Mouse (Mus musculus) hindbrain, embryonic 14.5 days (tissue): ENCODE measurements around the gene Zfp91. TPM values are rescaled to one million over a fixed set of nuclear protein-coding genes. Genes with fewer than 3 reads are reported as not detected.

Experiments used
- ATAC-seq: fragments of 200-750 bp; cut with Nextera tagmentation; 2 replicates; pipeline ENCODE4 v1.8.0; 2017; ENCODE audit warnings: moderate number of reproducible peaks, mild to moderate bottlenecking, moderate TSS enrichment, moderate library complexity; ENCODE audit not compliant: low FRiP score
- DNase-seq: peaks from one replicate; pipeline ENCODE4 v3.0.0-alpha.2; 2015; ENCODE audit warnings: low spot score
- H3K27ac ChIP-seq: fragments of 300-500 bp; sonication (generic); 2 replicates; pipeline ENCODE4 v1.5.1; 2014; ENCODE audit warnings: mild to moderate bottlenecking, moderate library complexity
- H3K27me3 ChIP-seq: fragments of 300-500 bp; sonication (generic); 2 replicates; pipeline ENCODE4 v1.6.1; 2014; ENCODE audit warnings: mild to moderate bottlenecking, low read length, mixed read lengths; ENCODE audit not compliant: control insufficient read depth, insufficient read depth
- H3K36me3 ChIP-seq: fragments of 300-500 bp; sonication (generic); replicated peaks from 2 replicates; pipeline ENCODE4 v1.6.1; 2014; ENCODE audit not compliant: control insufficient read depth, insufficient read depth
- H3K4me1 ChIP-seq: fragments of 300-500 bp; sonication (generic); replicated peaks from 2 replicates; pipeline ENCODE4 v1.6.1; 2014; ENCODE audit warnings: antibody characterized with exemption, low read length, mixed read lengths; ENCODE audit not compliant: control insufficient read depth, insufficient read depth
- H3K4me2 ChIP-seq: fragments of 300-500 bp; sonication (generic); replicated peaks from 2 replicates; pipeline ENCODE4 v1.6.1; 2014; ENCODE audit warnings: mild to moderate bottlenecking, moderate library complexity
- H3K4me3 ChIP-seq: fragments of 300-500 bp; sonication (generic); replicated peaks from 2 replicates; pipeline ENCODE4 v1.5.1; 2014; ENCODE audit warnings: mild to moderate bottlenecking, low read length
- H3K9ac ChIP-seq: fragments of 300-500 bp; sonication (generic); 2 replicates; pipeline ENCODE4 v1.6.1; 2014
- H3K9me3 ChIP-seq: fragments of 300-500 bp; sonication (generic); 2 replicates; pipeline ENCODE4 v1.6.1; 2016; ENCODE audit warnings: low read length; ENCODE audit not compliant: control insufficient read depth
- WGBS: fragments of 180-500 bp; shearing (Covaris S2); extraction: QIAGEN DNeasy Blood & Tissue Kit; methylation state at CpG from one replicate; pipeline ENCODE4 v1.1.7; 2014; 5-methylcytosine and 5-hydroxymethylcytosine counted together
- polyA plus RNA-seq: library from polyadenylated mRNA; unstranded; fragments of >200 nt; fragmentation: Nextera tagmentation; extraction: Ambion mirVana; gene quantifications from 2 replicates; pipeline ENCODE4 v1.2.1, GENCODE M21; 2014

Gene Zfp91
- polyA plus RNA-seq, 1 experiment from 2014 or later: 8.5 TPM

DNA sequence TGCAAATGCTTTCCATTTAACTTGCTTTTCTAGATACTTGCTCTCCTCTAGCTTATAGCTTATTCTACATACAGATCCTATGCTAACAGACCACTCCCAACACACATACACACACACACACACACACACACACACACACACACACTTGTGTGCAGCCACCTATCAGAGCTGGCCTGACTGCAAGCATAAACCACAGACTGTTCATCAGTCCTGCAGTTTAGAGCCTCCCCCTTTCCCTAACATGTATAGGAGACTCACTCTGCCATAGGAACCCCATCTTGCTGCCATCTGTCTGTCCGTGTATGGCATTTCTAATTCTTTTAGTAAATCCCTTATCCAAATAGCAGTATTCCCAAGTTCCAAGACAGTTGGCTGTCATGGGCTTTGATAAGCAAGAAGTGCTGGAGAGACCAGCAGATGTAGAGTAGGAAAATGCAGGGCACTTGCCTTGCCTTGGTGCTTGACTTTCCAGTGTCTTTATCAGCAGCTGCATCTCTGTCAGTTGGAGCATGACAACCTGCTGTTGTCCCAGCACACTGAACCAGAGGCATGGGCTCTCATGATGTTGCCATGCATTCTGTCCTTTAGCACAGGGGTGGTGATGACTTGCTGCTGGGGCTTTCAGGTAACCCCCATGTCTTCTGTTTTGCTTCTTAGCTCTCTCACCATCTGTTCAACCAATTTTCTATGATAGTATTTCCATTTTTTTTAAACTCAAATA, 16.9 kb upstream of the Zfp91 start:
- H3K4me3 ChIP-seq: no peak overlapping the region
- H3K36me3 ChIP-seq: no peaks in the 10 kb centered on the region
- WGBS: 58% methylated on average over 1 of the region's 1 CpGs
- ATAC-seq (no peak), DNase-seq (no peak)
- H3K4me2 ChIP-seq: no peak overlapping the region
- H3K9me3 ChIP-seq: no peaks in the 10 kb centered on the region
- no peaks in the 10 kb centered on the region for H3K27me3 ChIP-seq
- H3K9ac ChIP-seq: no peak overlapping the region
- no peak overlapping the region for H3K27ac ChIP-seq
- no peaks in the 10 kb centered on the region for H3K4me1 ChIP-seq

DNA sequence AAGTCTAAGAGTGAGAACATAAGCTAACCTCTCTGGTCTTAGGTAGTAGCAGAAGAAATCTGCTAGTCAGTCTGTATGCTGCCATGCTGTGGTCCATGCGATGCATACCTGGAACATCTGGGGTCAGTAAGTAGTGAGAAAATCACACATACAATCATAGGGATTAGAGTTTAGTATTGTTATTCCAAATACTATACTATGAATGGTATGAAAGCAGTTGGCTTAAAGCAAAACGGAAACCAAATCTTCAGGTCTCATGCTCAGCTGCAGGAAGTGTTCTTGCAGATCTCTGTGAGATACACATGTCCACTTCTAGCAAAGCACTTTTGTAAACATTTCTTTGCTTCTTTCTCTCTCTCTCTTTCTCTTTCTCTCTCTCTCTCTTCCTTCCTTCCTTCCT, 10.3 kb upstream of the Zfp91 start:
- Histone ChIP-seq H3K27ac (no peak overlapping the region), H3K27me3 (no peaks in the 10 kb centered on the region), H3K4me2 (no peak overlapping the region), H3K4me3 (no peak overlapping the region), H3K9ac (no peak overlapping the region), H3K4me1 (no peaks in the 10 kb centered on the region), H3K9me3 (no peaks in the 10 kb centered on the region), H3K36me3 (no peaks in the 10 kb centered on the region)
- ATAC-seq: no peak
- 73% methylated on average over 2 of the region's 2 CpGs for WGBS
- no peak for DNase-seq

DNA sequence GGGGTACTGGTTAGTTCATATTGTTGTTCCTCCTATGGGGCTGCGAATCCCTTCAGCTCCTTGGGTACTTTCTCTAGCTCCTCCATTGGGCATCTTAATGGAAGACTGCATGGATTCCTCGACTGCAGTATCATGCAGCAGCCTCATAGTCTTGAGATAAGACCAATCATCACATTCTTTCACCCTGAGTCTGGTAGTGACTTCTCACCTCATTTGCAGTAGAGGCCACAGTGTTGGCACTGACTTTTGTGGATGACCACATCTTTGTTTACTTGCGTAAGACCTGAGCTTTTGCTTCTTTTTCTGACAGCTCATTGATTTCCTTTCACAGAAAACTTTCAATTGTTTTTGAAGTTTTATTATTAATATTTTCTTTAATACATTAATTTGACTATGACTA, 9.8 kb upstream of the Zfp91 start:
- Histone ChIP-seq H3K36me3 (no peaks in the 10 kb centered on the region), H3K9ac (no peak overlapping the region), H3K27me3 (no peaks in the 10 kb centered on the region), H3K27ac (no peak overlapping the region), H3K4me3 (no peak overlapping the region), H3K4me1 (no peaks in the 10 kb centered on the region), H3K9me3 (no peaks in the 10 kb centered on the region), H3K4me2 (no peak overlapping the region)
- WGBS: 93% methylated on average over 3 of the region's 3 CpGs
- ATAC-seq (no peak), DNase-seq (no peak)

DNA sequence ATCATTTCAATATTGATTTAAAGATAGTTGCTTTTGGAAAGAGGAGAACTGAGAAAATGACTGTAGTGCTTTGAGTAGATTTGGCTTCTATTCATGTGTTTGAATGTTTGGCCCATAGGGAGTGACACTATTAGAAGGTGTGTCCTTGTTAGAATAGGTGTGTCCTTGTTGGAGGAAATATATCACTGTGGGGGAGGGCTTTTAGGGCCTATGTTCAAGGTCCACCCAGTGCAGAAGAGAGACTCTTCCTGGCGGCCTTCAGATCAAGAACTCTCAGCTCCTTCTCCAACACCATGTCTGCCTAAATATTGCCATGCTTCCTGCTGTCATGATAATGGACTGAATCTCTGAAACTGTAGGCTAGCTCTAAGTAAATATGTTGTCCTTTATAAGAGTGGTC, 8.3 kb upstream of the Zfp91 start:
- Histone ChIP-seq H3K9ac (no peak overlapping the region), H3K9me3 (no peaks in the 10 kb centered on the region), H3K27ac (no peak overlapping the region), H3K27me3 (no peaks in the 10 kb centered on the region), H3K36me3 (no peaks in the 10 kb centered on the region), H3K4me2 (no peak overlapping the region), H3K4me3 (no peak overlapping the region), H3K4me1 (no peaks in the 10 kb centered on the region)
- DNase-seq (no peak), ATAC-seq (no peak)
- 88% methylated on average over 1 of the region's 1 CpGs for WGBS

DNA sequence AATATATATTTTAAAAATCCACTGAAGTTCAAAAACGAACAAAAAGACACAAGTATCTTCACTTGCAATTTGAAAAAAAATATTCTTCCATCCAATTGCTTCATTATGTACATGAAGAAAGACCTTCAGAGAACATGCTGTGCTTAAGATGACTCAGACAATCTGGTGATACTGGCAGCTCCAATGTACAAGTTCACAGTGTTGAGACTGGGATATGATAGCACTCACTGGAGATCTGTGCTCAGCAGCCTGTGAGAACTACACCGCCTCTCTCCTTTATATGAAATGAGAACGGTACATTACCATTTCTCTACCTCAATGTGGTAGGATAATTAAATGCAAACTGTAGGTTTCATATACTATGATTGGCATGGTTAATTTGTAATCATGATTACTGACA, 6.9 kb upstream of the Zfp91 start:
- DNase-seq (no peak), ATAC-seq (no peak)
- no peaks in the 10 kb centered on the region for H3K36me3 ChIP-seq
- no peaks in the 10 kb centered on the region for H3K9me3 ChIP-seq
- no peaks in the 10 kb centered on the region for H3K4me1 ChIP-seq
- WGBS: 89% methylated on average over 3 of the region's 3 CpGs
- no peak overlapping the region for H3K4me3 ChIP-seq
- H3K27ac ChIP-seq: no peak overlapping the region
- no peaks in the 10 kb centered on the region for H3K27me3 ChIP-seq
- no peak overlapping the region for H3K4me2 ChIP-seq
- H3K9ac ChIP-seq: no peak overlapping the region

DNA sequence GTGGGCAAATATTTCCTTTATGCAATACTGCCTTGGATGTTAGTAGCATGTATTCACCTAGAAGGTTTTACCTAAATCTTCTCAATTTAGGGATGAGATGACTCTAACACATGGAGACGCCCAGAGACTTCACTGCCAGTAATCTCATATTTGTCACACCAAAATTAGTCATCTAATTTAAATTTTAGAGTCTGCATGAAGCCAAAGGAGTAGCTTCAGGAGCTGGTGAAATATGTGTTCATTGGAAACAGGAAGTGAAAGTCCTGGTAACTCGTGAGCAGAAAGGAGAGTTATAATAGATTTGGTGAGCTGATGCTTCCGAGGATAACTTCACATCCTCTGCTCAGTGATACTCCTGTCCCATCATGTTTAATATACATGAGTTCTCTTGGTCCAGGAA, 5.1 kb upstream of the Zfp91 start:
- no peaks in the 10 kb centered on the region for H3K36me3 ChIP-seq
- H3K4me1 ChIP-seq: no peaks in the 10 kb centered on the region
- no peak for DNase-seq
- no peak overlapping the region for H3K27ac ChIP-seq
- no peak overlapping the region for H3K4me2 ChIP-seq
- H3K9ac ChIP-seq: no peak overlapping the region
- H3K4me3 ChIP-seq: no peak overlapping the region
- WGBS: 83% methylated on average over 3 of the region's 3 CpGs
- no peaks in the 10 kb centered on the region for H3K27me3 ChIP-seq
- H3K9me3 ChIP-seq: no peaks in the 10 kb centered on the region
- ATAC-seq: no peak

DNA sequence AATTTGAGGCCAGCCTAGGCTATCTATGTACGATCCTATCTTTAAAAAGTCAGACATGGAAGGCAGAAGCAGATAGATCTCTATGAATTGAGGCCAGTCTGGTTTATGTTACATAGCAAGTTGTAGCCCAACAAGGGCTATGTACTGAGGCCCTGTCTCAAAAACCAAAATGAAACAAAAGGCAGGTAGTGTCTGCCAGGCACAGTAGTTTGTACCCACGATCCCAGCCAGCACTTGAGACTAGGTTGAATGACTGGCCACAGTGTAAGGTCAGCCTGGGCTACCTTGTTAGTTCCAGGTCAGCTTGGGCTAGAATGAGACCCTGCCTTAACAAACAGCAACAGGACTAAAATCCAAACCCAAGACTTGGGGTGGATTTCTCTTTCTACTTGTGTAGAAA, 4.7 kb upstream of the Zfp91 start:
- H3K4me2 ChIP-seq: no peak overlapping the region
- no peaks in the 10 kb centered on the region for H3K9me3 ChIP-seq
- ATAC-seq: no peak
- H3K36me3 ChIP-seq: no peaks in the 10 kb centered on the region
- 79% methylated on average over 2 of the region's 2 CpGs for WGBS
- no peak overlapping the region for H3K4me3 ChIP-seq
- H3K9ac ChIP-seq: no peak overlapping the region
- no peaks in the 10 kb centered on the region for H3K4me1 ChIP-seq
- H3K27ac ChIP-seq: no peak overlapping the region
- H3K27me3 ChIP-seq: no peaks in the 10 kb centered on the region
- no peak for DNase-seq

DNA sequence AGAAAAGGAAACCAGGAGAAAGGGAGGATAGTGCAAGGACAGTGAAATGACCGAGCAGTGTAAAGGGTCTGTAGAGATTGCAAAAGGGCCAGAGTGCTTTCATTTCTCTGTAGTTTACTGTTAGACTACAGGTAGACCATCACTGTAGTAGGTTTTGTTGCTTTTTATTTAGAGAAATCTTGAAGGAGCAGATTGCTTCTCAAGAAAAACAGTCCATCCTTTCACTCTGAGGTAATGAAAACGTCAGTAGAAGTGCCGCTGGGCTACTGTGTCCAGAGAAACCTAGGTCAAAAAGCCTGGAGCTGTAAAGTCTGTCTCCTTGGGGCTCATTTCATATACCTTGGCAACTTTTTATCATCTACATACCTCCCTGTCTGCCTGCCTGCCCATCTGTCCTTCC, 3.2 kb upstream of the Zfp91 start:
- 90% methylated on average over 3 of the region's 3 CpGs for WGBS
- Histone ChIP-seq H3K36me3 (no peaks in the 10 kb centered on the region), H3K27me3 (no peaks in the 10 kb centered on the region), H3K27ac (no peak overlapping the region), H3K4me1 (peaks cover under 1% of the 10 kb centered on the region; the same call in 1 of the 2 replicates), H3K4me3 (no peak overlapping the region), H3K9ac (no peak overlapping the region), H3K4me2 (no peak overlapping the region), H3K9me3 (no peaks in the 10 kb centered on the region)
- DNase-seq (no peak), ATAC-seq (no peak)

DNA sequence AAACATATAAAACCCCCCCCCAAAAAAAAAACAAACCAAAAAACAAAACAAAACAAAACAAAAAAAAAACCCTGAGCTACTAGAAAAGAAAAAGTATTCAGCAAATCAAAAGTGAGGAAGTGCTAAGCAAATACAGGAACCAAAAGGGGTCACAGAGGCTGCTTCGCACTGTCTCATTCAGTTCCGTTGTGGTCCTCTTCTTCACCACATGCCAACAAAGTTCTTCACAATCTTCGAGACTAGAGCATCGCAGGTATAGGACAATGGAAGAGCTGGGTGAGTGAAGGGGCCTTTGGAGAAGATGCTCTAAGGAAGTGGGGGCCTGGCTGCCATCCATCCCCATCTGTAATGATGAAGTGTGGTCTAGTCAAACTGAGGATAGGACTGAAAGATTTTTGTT, 2.5 kb upstream of the Zfp91 start:
- H3K9me3 ChIP-seq: no peaks in the 10 kb centered on the region
- H3K36me3 ChIP-seq: no peaks in the 10 kb centered on the region
- WGBS: 79% methylated on average over 4 of the region's 4 CpGs
- no peaks in the 10 kb centered on the region for H3K27me3 ChIP-seq
- H3K9ac ChIP-seq: no peak overlapping the region
- no peak for ATAC-seq
- no peak for DNase-seq
- no peak overlapping the region for H3K27ac ChIP-seq
- H3K4me1 ChIP-seq: peaks cover 7% of the 10 kb centered on the region; the same call in 1 of the 2 replicates
- no peak overlapping the region for H3K4me3 ChIP-seq
- no peak overlapping the region for H3K4me2 ChIP-seq

DNA sequence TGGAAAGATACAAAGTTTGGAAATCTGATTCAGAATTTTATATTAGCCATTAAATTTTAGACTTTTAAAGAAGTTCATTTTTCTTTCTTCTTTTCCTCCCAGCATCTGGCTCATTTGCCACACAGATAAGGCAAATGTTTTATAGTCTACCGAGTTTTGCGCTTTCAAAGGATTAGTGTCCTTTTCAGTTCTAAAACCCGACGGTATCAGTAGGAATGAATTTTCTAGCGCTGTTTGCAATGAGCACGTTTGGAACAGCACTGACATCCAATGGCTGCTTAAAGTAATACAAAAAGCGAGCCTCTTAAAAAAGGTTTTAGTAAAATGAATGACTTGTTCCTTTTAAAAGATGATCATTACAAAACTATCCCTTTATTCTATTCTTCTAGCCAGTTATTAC, 1.1 kb upstream of the Zfp91 start:
- peak overlapping the region; percentile 71 for H3K4me2 ChIP-seq
- no peaks in the 10 kb centered on the region for H3K36me3 ChIP-seq
- WGBS: 1% methylated on average over 7 of the region's 7 CpGs

More for the DNA sequence above, 1.1 kb upstream of the Zfp91 start:
- DNase-seq (peak; percentile 65), ATAC-seq (no peak)
- H3K9me3 ChIP-seq: no peaks in the 10 kb centered on the region
- H3K27me3 ChIP-seq: no peaks in the 10 kb centered on the region
- peak overlapping the region; percentile 99 for H3K27ac ChIP-seq
- peak overlapping the region; percentile 56; the same call in 1 of the 2 replicates for H3K9ac ChIP-seq
- peak overlapping the region; percentile 90 for H3K4me3 ChIP-seq
- H3K4me1 ChIP-seq: peaks cover 13% of the 10 kb centered on the region; the same call in 1 of the 2 replicates
